Mouse (Mus musculus) myocyte (in vitro differentiated cells): ENCODE measurements around the gene Cdan1.

ENCODE experiments used
- CEBPB ChIP-seq: IDR thresholded peaks from 2 replicates; pipeline ENCODE4 v1.6.1; 2011; ENCODE audit warnings: mild to moderate bottlenecking, moderate library complexity; ENCODE audit not compliant: poor library complexity, insufficient read depth, severe bottlenecking
- MYOD1 ChIP-seq, 3 experiments: IDR thresholded peaks; one replicate each; pipeline ENCODE4 v1.6.1; 2011; ENCODE audit warnings: control low read depth in 2 of 3, low read depth in 2 of 3, mild to moderate bottlenecking in 2 of 3, moderate library complexity in 1 of 3; ENCODE audit not compliant: insufficient read length in 2 of 3, control insufficient read depth in 1 of 3
- MYOG ChIP-seq, 3 experiments: IDR thresholded peaks; one replicate each; pipeline ENCODE4 v1.6.1; 2011; ENCODE audit warnings: control low read depth in 2 of 3, low read depth in 2 of 3, mild to moderate bottlenecking in 2 of 3; ENCODE audit not compliant: insufficient read length in 2 of 3, control insufficient read depth in 1 of 3, insufficient read depth in 1 of 3
- POLR2A ChIP-seq: IDR thresholded peaks from one replicate; pipeline ENCODE4 v1.6.1; 2011; ENCODE audit warnings: low read depth, mild to moderate bottlenecking, control low read depth, moderate library complexity; ENCODE audit not compliant: insufficient read length
- SRF ChIP-seq: IDR thresholded peaks from one replicate; pipeline ENCODE4 v1.6.1; 2011; ENCODE audit warnings: low read depth; ENCODE audit not compliant: control insufficient read depth, insufficient read length
- TCF3 ChIP-seq: IDR thresholded peaks from one replicate; pipeline ENCODE4 v1.6.1; 2011; ENCODE audit warnings: low read depth, control low read depth; ENCODE audit not compliant: insufficient read length

GRCm38 (mm10) chr2:120702675-120703074 is 147.3 kb downstream of the Cdan1 start:
- no peak for TF ChIP-seq CEBPB
- no peak for TF ChIP-seq SRF
- no peak for TF ChIP-seq POLR2A
- peak; percentile 49 to 95 (median 55) for TF ChIP-seq MYOG (IDR thresholded peaks at IDR 0.05; ENCODE audit: control insufficient read depth in 1 of 3, insufficient read depth in 1 of 3, insufficient read length in 2 of 3, low read depth in 2 of 3)
- TF ChIP-seq MYOD1 (IDR thresholded peaks at IDR 0.05; ENCODE audit: control insufficient read depth in 1 of 3, insufficient read length in 2 of 3, low read depth in 2 of 3): peak; percentile 14 to 82 (median 32)
- TF ChIP-seq TCF3: peak; percentile 57
